Mouse (Mus musculus): Measurements from ENCODE around the gene Kirrel3. TPM values are rescaled to one million over a fixed set of nuclear protein-coding genes. Genes with fewer than 3 reads are reported as not detected.
A peak's percentile ranks its signal among the peaks of the same experiment; 100 is the strongest.

Kirrel3 gene
- polyA plus RNA-seq, 1 experiment from 2014 or later = 50.1 TPM

GRCm38 (mm10) chr9:34478494-34478893 is 7.2 kb upstream of the Kirrel3 start:
- Histone ChIP-seq H3K4me3 (no peak overlapping the region), H3K4me2 (no peak overlapping the region), H3K9ac (no peak overlapping the region), H3K9me3 (no peaks in the 10 kb centered on the region), H3K36me3 (no peaks in the 10 kb centered on the region), H3K27ac (replicated peaks) (no peak overlapping the region), H3K27me3 (no peaks in the 10 kb centered on the region), H3K4me1 (replicated peaks) (no peaks in the 10 kb centered on the region)
- ATAC-seq (ENCODE audit: low FRiP score, low read depth) = no peak
- 89% methylated on average over 2 of the region's 2 CpGs for WGBS

GRCm38 (mm10) chr9:34483236-34483635 is 2.5 kb upstream of the Kirrel3 start:
- no peak for ATAC-seq (ENCODE audit: low FRiP score, low read depth)
- peaks cover 26% of the 10 kb centered on the region for H3K4me1 ChIP-seq (replicated peaks)
- no peaks in the 10 kb centered on the region for H3K9me3 ChIP-seq
- no peaks in the 10 kb centered on the region for H3K27me3 ChIP-seq
- no peak overlapping the region for H3K4me2 ChIP-seq
- H3K4me3 ChIP-seq = no peak overlapping the region
- no peak overlapping the region for H3K27ac ChIP-seq (replicated peaks)
- 43% methylated on average over 2 of the region's 2 CpGs for WGBS
- H3K9ac ChIP-seq = no peak overlapping the region
- no peaks in the 10 kb centered on the region for H3K36me3 ChIP-seq

DNA sequence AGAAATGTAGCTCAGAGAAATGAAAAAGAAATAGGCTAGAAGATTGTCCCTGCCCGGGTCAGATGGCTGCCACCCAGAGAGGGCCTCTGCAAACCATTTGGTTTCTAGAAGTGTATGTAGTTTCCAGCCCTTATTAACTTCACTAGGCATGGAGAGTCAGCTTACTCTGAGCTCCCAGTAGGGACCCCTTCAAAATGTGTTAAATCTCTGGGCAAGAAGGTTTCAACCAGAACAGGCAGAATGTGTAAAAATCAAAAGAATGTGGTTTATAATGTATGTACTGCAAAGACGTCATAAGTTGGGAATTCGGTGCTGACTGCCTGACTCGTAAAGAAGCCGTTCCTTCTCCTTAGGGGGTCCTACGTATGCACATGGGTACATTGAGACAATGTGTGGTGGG is 1.0 kb upstream of the Kirrel3 start:
- no peak overlapping the region for H3K4me3 ChIP-seq
- 46% methylated on average over 6 of the region's 6 CpGs for WGBS
- H3K36me3 ChIP-seq = no peaks in the 10 kb centered on the region
- no peaks in the 10 kb centered on the region for H3K27me3 ChIP-seq
- H3K27ac ChIP-seq (replicated peaks) = no peak overlapping the region
- H3K9me3 ChIP-seq = no peaks in the 10 kb centered on the region
- H3K4me1 ChIP-seq (replicated peaks) = peaks cover 28% of the 10 kb centered on the region
- no peak overlapping the region for H3K4me2 ChIP-seq
- H3K9ac ChIP-seq = no peak overlapping the region
- no peak for ATAC-seq (ENCODE audit: low FRiP score, low read depth)

- Histone ChIP-seq H3K9ac (peak overlapping the region; percentile 66), H3K9me3 (no peaks in the 10 kb centered on the region), H3K4me2 (peak overlapping the region; percentile 75), H3K27me3 (no peaks in the 10 kb centered on the region), H3K4me1 (replicated peaks) (peaks cover 55% of the 10 kb centered on the region), H3K4me3 (peak overlapping the region; percentile 70), H3K36me3 (no peaks in the 10 kb centered on the region), H3K27ac (replicated peaks) (peak overlapping the region; percentile 73)
- ATAC-seq (ENCODE audit: low FRiP score, low read depth) = peak; percentile 42
- 0% methylated on average over 9 of the region's 9 CpGs for WGBS
Observed at GRCm38 (mm10) chr9:34488267-34488666, 2.6 kb downstream of the Kirrel3 start.

GRCm38 (mm10) chr9:34488700-34489315 is 3.1 kb downstream of the Kirrel3 start:
- peak overlapping the region; percentile 66 for H3K9ac ChIP-seq
- H3K9me3 ChIP-seq = no peaks in the 10 kb centered on the region
- H3K36me3 ChIP-seq = no peaks in the 10 kb centered on the region
- H3K4me3 ChIP-seq = peak overlapping the region; percentile 70
- H3K4me1 ChIP-seq (replicated peaks) = peaks cover 60% of the 10 kb centered on the region
- WGBS = 0% methylated on average over 53 of the region's 53 CpGs
- ATAC-seq (ENCODE audit: low FRiP score, low read depth) = peak; percentile 78
- H3K27me3 ChIP-seq = no peaks in the 10 kb centered on the region
- H3K4me2 ChIP-seq = peak overlapping the region; percentile 75
- peak overlapping the region; percentile 73 for H3K27ac ChIP-seq (replicated peaks)

GRCm38 (mm10) chr9:34489316-34489710 is 3.6 kb downstream of the Kirrel3 start:
- 2% methylated on average over 13 of the region's 13 CpGs for WGBS

GRCm38 (mm10) chr9:34489760-34490159 is 4.1 kb downstream of the Kirrel3 start:
- Histone ChIP-seq H3K4me3 (peak overlapping the region; percentile 70), H3K36me3 (no peaks in the 10 kb centered on the region), H3K4me2 (peak overlapping the region; percentile 75), H3K27ac (replicated peaks) (no peak overlapping the region; the same call in 1 of the 2 replicates), H3K27me3 (no peaks in the 10 kb centered on the region), H3K9ac (peak overlapping the region; percentile 66), H3K9me3 (no peaks in the 10 kb centered on the region), H3K4me1 (replicated peaks) (peaks cover 65% of the 10 kb centered on the region)
- ATAC-seq (ENCODE audit: low FRiP score, low read depth) = no peak
- 20% methylated on average over 5 of the region's 5 CpGs for WGBS

More at GRCm38 (mm10) chr9:34489316-34489710, 3.6 kb downstream of the Kirrel3 start:
- Histone ChIP-seq H3K27me3 (no peaks in the 10 kb centered on the region), H3K9me3 (no peaks in the 10 kb centered on the region), H3K36me3 (no peaks in the 10 kb centered on the region), H3K4me1 (replicated peaks) (peaks cover 63% of the 10 kb centered on the region), H3K4me3 (peak overlapping the region; percentile 70), H3K27ac (replicated peaks) (peak overlapping the region; percentile 73), H3K9ac (peak overlapping the region; percentile 66), H3K4me2 (peak overlapping the region; percentile 75)
- no peak for ATAC-seq (ENCODE audit: low FRiP score, low read depth)

GRCm38 (mm10) chr9:34492121-34492520 is 6.4 kb downstream of the Kirrel3 start:
- ATAC-seq (ENCODE audit: low FRiP score, low read depth) = no peak
- H3K9me3 ChIP-seq = no peaks in the 10 kb centered on the region
- H3K27me3 ChIP-seq = no peaks in the 10 kb centered on the region; the same call in 1 of the 2 replicates
- WGBS = 32% methylated on average over 3 of the region's 3 CpGs
- no peak overlapping the region for H3K9ac ChIP-seq
- no peaks in the 10 kb centered on the region for H3K36me3 ChIP-seq
- H3K4me2 ChIP-seq = peak overlapping the region; percentile 75
- peak overlapping the region; percentile 70 for H3K4me3 ChIP-seq
- H3K4me1 ChIP-seq (replicated peaks) = peaks cover 49% of the 10 kb centered on the region
- H3K27ac ChIP-seq (replicated peaks) = no peak overlapping the region

- Histone ChIP-seq H3K27me3 (no peaks in the 10 kb centered on the region; the same call in none of the 2 replicates), H3K36me3 (no peaks in the 10 kb centered on the region), H3K9ac (no peak overlapping the region), H3K27ac (replicated peaks) (no peak overlapping the region), H3K9me3 (no peaks in the 10 kb centered on the region), H3K4me3 (no peak overlapping the region), H3K4me1 (replicated peaks) (peaks cover 38% of the 10 kb centered on the region), H3K4me2 (peak overlapping the region; percentile 22)
- 18% methylated on average over 2 of the region's 2 CpGs for WGBS
- no peak for ATAC-seq (ENCODE audit: low FRiP score, low read depth)
Observed at GRCm38 (mm10) chr9:34493571-34493970, 7.9 kb downstream of the Kirrel3 start.

DNA sequence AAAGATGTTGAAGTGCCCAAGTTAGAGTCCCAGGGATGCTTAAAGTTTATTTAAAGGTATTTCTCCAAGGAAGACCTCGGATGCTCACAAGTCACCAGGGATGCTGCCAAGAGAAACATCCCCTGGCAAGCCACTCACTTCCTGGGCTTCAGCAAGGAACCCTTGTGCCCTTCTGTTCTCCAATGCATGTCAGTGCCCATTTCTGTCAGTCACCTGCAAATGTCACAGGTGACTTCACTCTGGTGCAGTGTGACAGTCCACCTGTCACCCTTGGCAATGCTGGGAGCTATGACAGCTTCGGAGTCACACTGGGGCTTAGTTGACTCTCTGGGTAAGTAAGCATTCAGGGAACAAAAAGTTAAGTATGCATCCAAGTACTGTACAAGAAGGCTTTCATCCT is 12.4 kb downstream of the Kirrel3 start:
- Histone ChIP-seq H3K4me3 (no peak overlapping the region), H3K27ac (replicated peaks) (no peak overlapping the region), H3K9me3 (no peaks in the 10 kb centered on the region), H3K27me3 (no peaks in the 10 kb centered on the region; the same call in none of the 2 replicates), H3K4me1 (replicated peaks) (peaks cover 13% of the 10 kb centered on the region), H3K9ac (no peak overlapping the region), H3K36me3 (no peaks in the 10 kb centered on the region), H3K4me2 (no peak overlapping the region)
- no peak for ATAC-seq (ENCODE audit: low FRiP score, low read depth)
- 80% methylated on average over 2 of the region's 2 CpGs for WGBS

GRCm38 (mm10) chr9:34498651-34499050 is 13.0 kb downstream of the Kirrel3 start:
- H3K27ac ChIP-seq (replicated peaks) = no peak overlapping the region
- H3K9me3 ChIP-seq = no peaks in the 10 kb centered on the region
- H3K4me3 ChIP-seq = no peak overlapping the region
- WGBS = 2% methylated on average over 5 of the region's 5 CpGs
- H3K9ac ChIP-seq = no peak overlapping the region
- ATAC-seq (ENCODE audit: low FRiP score, low read depth) = peak; percentile 71; the same call in 1 of the 2 replicates
- H3K27me3 ChIP-seq = no peaks in the 10 kb centered on the region; the same call in none of the 2 replicates
- peaks cover 8% of the 10 kb centered on the region for H3K4me1 ChIP-seq (replicated peaks)
- no peak overlapping the region for H3K4me2 ChIP-seq
- H3K36me3 ChIP-seq = no peaks in the 10 kb centered on the region

DNA sequence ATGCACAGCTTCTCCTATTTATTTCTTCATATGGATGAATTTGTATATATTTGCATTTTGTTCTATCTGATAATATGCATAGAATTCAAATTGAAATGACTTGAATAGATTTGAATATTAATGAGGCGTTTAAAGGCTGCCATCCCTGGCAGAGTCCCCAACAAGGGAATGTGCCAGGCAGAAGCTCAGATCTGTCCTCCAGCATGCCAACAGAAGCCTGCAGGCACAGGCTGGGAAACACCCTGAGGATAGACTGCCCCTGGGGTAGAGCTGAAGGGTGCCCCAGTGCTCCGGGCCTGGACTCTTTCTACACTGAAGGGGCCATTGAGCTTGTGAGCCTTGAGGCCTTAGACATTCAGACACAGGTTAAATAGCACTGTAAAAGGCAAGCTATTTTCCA is 21.5 kb downstream of the Kirrel3 start:
- no peaks in the 10 kb centered on the region for H3K36me3 ChIP-seq
- H3K4me3 ChIP-seq = no peak overlapping the region
- H3K4me2 ChIP-seq = no peak overlapping the region
- WGBS = 47% methylated on average over 2 of the region's 2 CpGs
- peaks cover 16% of the 10 kb centered on the region for H3K4me1 ChIP-seq (replicated peaks)
- H3K9me3 ChIP-seq = no peaks in the 10 kb centered on the region
- ATAC-seq (ENCODE audit: low FRiP score, low read depth) = peak; percentile 48
- no peak overlapping the region for H3K9ac ChIP-seq
- no peaks in the 10 kb centered on the region for H3K27me3 ChIP-seq
- no peak overlapping the region for H3K27ac ChIP-seq (replicated peaks)

GRCm38 (mm10) chr9:34518861-34519260 is 33.2 kb downstream of the Kirrel3 start:
- no peak overlapping the region for H3K27ac ChIP-seq (replicated peaks)
- 84% methylated on average over 6 of the region's 6 CpGs for WGBS
- no peaks in the 10 kb centered on the region for H3K27me3 ChIP-seq
- no peak overlapping the region for H3K9ac ChIP-seq
- no peaks in the 10 kb centered on the region for H3K4me1 ChIP-seq (replicated peaks)
- no peaks in the 10 kb centered on the region for H3K9me3 ChIP-seq
- H3K4me2 ChIP-seq = no peak overlapping the region
- no peak overlapping the region for H3K4me3 ChIP-seq
- no peak for ATAC-seq (ENCODE audit: low FRiP score, low read depth)
- no peaks in the 10 kb centered on the region for H3K36me3 ChIP-seq
